Mouse (Mus musculus) lung, embryonic 16.5 days (tissue): ENCODE results near the gene E330009J07Rik. TPM values are rescaled to one million over a fixed set of nuclear protein-coding genes. Genes with fewer than 3 reads are reported as not detected.
A peak's percentile ranks its signal among the peaks of the same experiment; 100 is the strongest.

Source experiments
- ATAC-seq: fragments of 200-750 bp; cut with Nextera tagmentation; 2 replicates; pipeline ENCODE4 v1.8.0; 2017; ENCODE audit warnings: low read depth, mild to moderate bottlenecking, moderate library complexity
- H3K27ac ChIP-seq: fragments of 300-500 bp; sonication (generic); 2 replicates; pipeline ENCODE4 v1.5.1; 2014; ENCODE audit warnings: mild to moderate bottlenecking, control low read depth, low read length
- H3K27me3 ChIP-seq: fragments of 300-500 bp; sonication (generic); 2 replicates; pipeline ENCODE4 v1.6.1; 2014; ENCODE audit warnings: low read depth, low read length, mixed read lengths; ENCODE audit not compliant: control insufficient read depth, insufficient read depth
- H3K36me3 ChIP-seq: fragments of 300-500 bp; sonication (generic); 2 replicates; pipeline ENCODE4 v1.6.1; 2014; ENCODE audit warnings: low read length; ENCODE audit not compliant: control insufficient read depth, insufficient read depth
- H3K4me1 ChIP-seq: fragments of 300-500 bp; sonication (generic); replicated peaks from 2 replicates; pipeline ENCODE4 v1.6.1; 2014; ENCODE audit warnings: low read length, mixed read lengths; ENCODE audit not compliant: control insufficient read depth, insufficient read depth
- H3K4me2 ChIP-seq: fragments of 300-500 bp; sonication (generic); 2 replicates; pipeline ENCODE4 v1.6.1; 2014; ENCODE audit warnings: low read depth, low read length, control low read depth
- H3K4me3 ChIP-seq: fragments of 300-500 bp; sonication (generic); 2 replicates; pipeline ENCODE4 v1.5.1; 2014; ENCODE audit warnings: mild to moderate bottlenecking, low read length, control low read depth
- H3K9ac ChIP-seq: fragments of 300-500 bp; sonication (generic); 2 replicates; pipeline ENCODE4 v1.6.1; 2014; ENCODE audit warnings: low read length, control low read depth
- H3K9me3 ChIP-seq: fragments of 300-500 bp; sonication (generic); 2 replicates; pipeline ENCODE4 v1.6.1; 2016; ENCODE audit warnings: low read length; ENCODE audit not compliant: control insufficient read depth
- WGBS: fragments of 180-500 bp; shearing (Covaris S2); extraction: QIAGEN DNeasy Blood & Tissue Kit; methylation state at CpG from one replicate; pipeline ENCODE4 v1.1.7; 2014; 5-methylcytosine and 5-hydroxymethylcytosine counted together
- polyA plus RNA-seq: library from polyadenylated mRNA; unstranded; fragments of >200 nt; fragmentation: Nextera tagmentation; extraction: Ambion mirVana; gene quantifications from 2 replicates; pipeline ENCODE4 v1.2.1, GENCODE M21; 2015

The E330009J07Rik gene
- 8.6 and 9.6 TPM in 2 replicates for polyA plus RNA-seq

DNA sequence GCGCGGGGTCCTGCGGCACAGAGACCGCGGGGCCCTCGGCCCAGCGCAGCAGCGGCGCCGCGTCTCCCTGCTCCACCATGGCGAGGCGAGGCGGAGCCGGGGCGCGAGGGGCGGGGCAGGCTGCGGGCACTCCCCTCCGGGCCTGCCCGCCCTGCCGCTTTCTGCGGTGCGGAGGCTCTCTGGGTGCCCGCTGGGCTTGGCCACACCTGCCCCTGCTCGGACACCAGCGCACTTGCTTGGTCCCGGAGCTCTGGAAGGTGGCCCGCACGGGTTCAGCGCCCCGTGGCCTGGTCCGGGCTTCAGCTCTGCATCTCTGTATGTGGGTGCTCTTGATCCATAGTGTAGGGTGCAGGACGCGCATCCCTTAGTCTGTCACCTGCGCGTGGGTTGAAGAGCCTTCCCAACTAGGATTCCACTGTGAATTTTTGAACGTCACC lies at the start of gene E330009J07Rik:
TSS of gene E330009J07Rik (minus strand) at position 89 of the 437 bp plus-strand sequence.
- no peaks in the 10 kb centered on the region for H3K9me3 ChIP-seq
- H3K4me3 ChIP-seq, result peak within 1 kb of the TSS; percentile 70
- H3K4me1 ChIP-seq, result peaks cover 8% of the 10 kb centered on the region
- H3K27ac ChIP-seq, result peak within 1 kb of the TSS; percentile 49; the same call in 1 of the 2 replicates
- H3K27me3 ChIP-seq, result peaks cover 5% of the 10 kb centered on the region; the same call in 1 of the 2 replicates
- under 1% methylated on average over 37 of the region's 38 CpGs for WGBS
- H3K4me2 ChIP-seq, result peak within 1 kb of the TSS; percentile 91
- no peaks in the 10 kb centered on the region for H3K36me3 ChIP-seq
- peak within 1 kb of the TSS; percentile 89 for H3K9ac ChIP-seq
- peak; percentile 95 for ATAC-seq

GRCm38 (mm10) chr6:40482318-40482717 lies 46.4 kb upstream of the E330009J07Rik start:
- H3K36me3 ChIP-seq, result peaks cover 39% of the 10 kb centered on the region
- H3K9me3 ChIP-seq, result no peaks in the 10 kb centered on the region
- H3K27me3 ChIP-seq, result no peaks in the 10 kb centered on the region
- 95% methylated on average over 5 of the region's 5 CpGs for WGBS
- H3K4me3 ChIP-seq, result no peak overlapping the region
- H3K27ac ChIP-seq, result no peak overlapping the region
- no peak overlapping the region for H3K4me2 ChIP-seq
- no peak overlapping the region for H3K9ac ChIP-seq
- no peaks in the 10 kb centered on the region for H3K4me1 ChIP-seq
- no peak for ATAC-seq

- Histone ChIP-seq H3K36me3 (peaks cover 55% of the 10 kb centered on the region), H3K27me3 (no peaks in the 10 kb centered on the region), H3K4me1 (no peaks in the 10 kb centered on the region), H3K27ac (no peak overlapping the region), H3K4me3 (no peak overlapping the region), H3K9me3 (no peaks in the 10 kb centered on the region), H3K4me2 (no peak overlapping the region), H3K9ac (no peak overlapping the region)
- WGBS, result 76% methylated on average over 1 of the region's 1 CpGs
- ATAC-seq, result no peak
These were observed 43.8 kb upstream of the E330009J07Rik start for GRCm38 (mm10) chr6:40479705-40480104.

DNA sequence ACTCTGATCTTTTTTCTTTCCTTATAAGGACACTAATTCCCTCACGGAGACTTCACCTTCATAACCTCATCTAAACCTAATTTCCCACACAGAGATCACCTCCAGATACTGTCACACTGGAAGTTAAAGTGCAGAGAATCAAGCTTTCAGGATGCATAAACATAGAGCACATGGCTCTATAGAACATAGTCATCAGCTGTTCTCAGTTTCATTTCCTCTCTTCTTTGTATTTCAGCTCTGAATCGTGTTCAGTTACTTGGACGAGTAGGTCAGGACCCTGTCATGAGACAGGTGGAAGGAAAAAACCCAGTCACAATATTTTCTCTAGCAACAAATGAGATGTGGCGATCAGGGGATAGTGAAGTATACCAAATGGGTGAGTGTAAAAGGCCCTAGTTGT lies 40.2 kb upstream of the E330009J07Rik start:
- WGBS, result 88% methylated on average over 4 of the region's 4 CpGs
- H3K36me3 ChIP-seq, result peaks cover 39% of the 10 kb centered on the region
- no peak overlapping the region for H3K27ac ChIP-seq
- no peak overlapping the region for H3K4me2 ChIP-seq
- H3K4me3 ChIP-seq, result no peak overlapping the region
- H3K9me3 ChIP-seq, result no peaks in the 10 kb centered on the region
- no peaks in the 10 kb centered on the region for H3K27me3 ChIP-seq
- peaks cover 4% of the 10 kb centered on the region for H3K4me1 ChIP-seq
- H3K9ac ChIP-seq, result no peak overlapping the region
- ATAC-seq, result no peak

DNA sequence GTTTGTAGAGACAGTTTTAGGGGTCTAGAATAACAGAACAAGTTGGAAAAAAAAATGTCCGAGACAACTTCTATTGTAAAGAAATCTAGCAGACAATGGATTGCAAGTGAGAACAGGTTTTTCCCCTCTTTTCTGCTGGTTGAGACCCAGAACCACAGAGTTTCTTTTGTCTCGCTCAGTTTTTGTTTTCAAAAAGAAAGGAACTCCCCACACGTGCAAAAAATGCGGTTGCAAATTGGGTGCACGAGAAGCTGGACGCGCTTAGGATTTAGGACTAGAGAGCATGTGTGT lies 35.7 kb upstream of the E330009J07Rik start:
- Histone ChIP-seq H3K9ac (peak overlapping the region; percentile 96), H3K4me2 (peak overlapping the region; percentile 79), H3K36me3 (peaks cover 23% of the 10 kb centered on the region), H3K4me1 (peaks cover 4% of the 10 kb centered on the region), H3K9me3 (no peaks in the 10 kb centered on the region), H3K4me3 (peak overlapping the region; percentile 86), H3K27me3 (no peaks in the 10 kb centered on the region; the same call in 1 of the 2 replicates), H3K27ac (peak overlapping the region; percentile 96)
- ATAC-seq, result peak; percentile 19; the same call in 1 of the 2 replicates
- WGBS, result under 1% methylated on average over 7 of the region's 7 CpGs

DNA sequence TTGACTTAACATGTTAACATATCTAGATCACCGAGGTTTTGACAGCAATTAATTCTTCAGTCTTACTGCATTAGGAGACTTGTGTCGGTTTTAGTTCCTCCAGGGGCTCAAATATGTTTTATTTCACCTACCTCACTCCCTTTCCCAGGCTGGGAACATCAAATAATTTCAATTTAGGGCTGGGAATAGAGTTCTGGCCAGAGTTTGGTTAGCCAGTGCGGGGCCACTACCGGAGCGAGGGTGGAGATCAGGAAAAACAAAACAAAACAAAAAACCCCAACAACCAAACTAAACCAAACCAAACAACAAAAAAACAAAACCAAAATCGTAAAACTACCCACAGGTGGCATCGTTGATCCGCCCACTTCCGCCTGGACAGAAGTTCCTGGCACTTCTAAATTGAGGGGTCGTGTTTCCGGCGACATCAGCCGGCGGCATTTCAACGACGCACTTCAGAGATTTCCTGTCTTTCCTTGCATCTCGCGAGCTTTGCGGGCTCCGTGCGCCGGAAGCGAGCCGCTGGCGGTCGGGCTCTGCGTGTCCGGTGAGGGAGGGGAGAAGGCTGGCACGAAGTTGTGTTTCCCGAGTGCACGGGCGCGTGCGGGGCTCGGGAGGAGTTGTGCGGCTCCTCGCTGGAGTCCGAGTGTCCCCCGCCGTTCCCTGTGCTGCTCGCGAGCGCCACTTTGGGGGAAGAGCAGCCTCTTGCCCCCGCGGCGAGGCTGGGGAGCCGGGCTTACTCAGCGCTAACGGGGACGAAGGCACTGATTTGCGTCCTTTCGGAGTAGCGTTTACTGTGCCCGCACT lies 35.2 kb upstream of the E330009J07Rik start, which contains the start of gene Ssbp1:
TSS of gene Ssbp1 (plus strand) at position 437 of the 804 bp plus-strand sequence.
- peak within 1 kb of the TSS; percentile 96 for H3K9ac ChIP-seq
- 1% methylated on average over 54 of the region's 54 CpGs for WGBS
- no peaks in the 10 kb centered on the region for H3K9me3 ChIP-seq
- H3K27ac ChIP-seq, result peak within 1 kb of the TSS; percentile 96
- no peaks in the 10 kb centered on the region; the same call in 1 of the 2 replicates for H3K27me3 ChIP-seq
- peaks cover 21% of the 10 kb centered on the region for H3K36me3 ChIP-seq
- peak within 1 kb of the TSS; percentile 80 for H3K4me2 ChIP-seq
- peak; percentile 98 for ATAC-seq
- peaks cover 4% of the 10 kb centered on the region for H3K4me1 ChIP-seq
- H3K4me3 ChIP-seq, result peak within 1 kb of the TSS; percentile 86

GRCm38 (mm10) chr6:40465710-40466109 lies 29.8 kb upstream of the E330009J07Rik start:
- H3K27ac ChIP-seq, result no peak overlapping the region

GRCm38 (mm10) chr6:40454436-40455041 lies 18.6 kb upstream of the E330009J07Rik start:
- no peaks in the 10 kb centered on the region; the same call in 1 of the 2 replicates for H3K27me3 ChIP-seq
- H3K4me3 ChIP-seq, result no peak overlapping the region
- no peaks in the 10 kb centered on the region for H3K36me3 ChIP-seq
- ATAC-seq, result no peak
- WGBS, result 22% methylated on average over 7 of the region's 7 CpGs
- no peak overlapping the region for H3K9ac ChIP-seq
- no peak overlapping the region for H3K27ac ChIP-seq
- H3K4me1 ChIP-seq, result no peaks in the 10 kb centered on the region
- H3K4me2 ChIP-seq, result no peak overlapping the region
- H3K9me3 ChIP-seq, result no peaks in the 10 kb centered on the region

More at GRCm38 (mm10) chr6:40465710-40466109, 29.8 kb upstream of the E330009J07Rik start:
- 49% methylated on average over 6 of the region's 6 CpGs for WGBS
- Histone ChIP-seq H3K4me2 (no peak overlapping the region), H3K27me3 (no peaks in the 10 kb centered on the region; the same call in 1 of the 2 replicates), H3K9ac (no peak overlapping the region), H3K36me3 (no peaks in the 10 kb centered on the region), H3K9me3 (no peaks in the 10 kb centered on the region), H3K4me3 (no peak overlapping the region), H3K4me1 (no peaks in the 10 kb centered on the region)
- no peak for ATAC-seq

- H3K36me3 ChIP-seq, result no peaks in the 10 kb centered on the region
- H3K4me1 ChIP-seq, result no peaks in the 10 kb centered on the region
- H3K27me3 ChIP-seq, result no peaks in the 10 kb centered on the region; the same call in 1 of the 2 replicates
- ATAC-seq, result no peak
- H3K4me3 ChIP-seq, result no peak overlapping the region
- H3K9me3 ChIP-seq, result no peaks in the 10 kb centered on the region
- no peak overlapping the region for H3K27ac ChIP-seq
- H3K4me2 ChIP-seq, result no peak overlapping the region
- H3K9ac ChIP-seq, result no peak overlapping the region
These were observed 12.7 kb upstream of the E330009J07Rik start for GRCm38 (mm10) chr6:40448626-40449025.
